Mouse (Mus musculus) liver, adult 2 months (tissue): ENCODE measurements around the gene Nr3c2.

Experiments used
- CTCF ChIP-seq: fragments of 200-500 bp; IDR thresholded peaks from 2 replicates; pipeline ENCODE4 v1.5.1; 2011; ENCODE audit warnings: low read depth, low read length, control low read depth
- POLR2A ChIP-seq: fragments of 200-500 bp; IDR thresholded peaks from 2 replicates; pipeline ENCODE4 v1.6.1; 2011; ENCODE audit warnings: low read length, control low read depth; ENCODE audit not compliant: insufficient read depth; ENCODE audit errors: extremely low read depth

GRCm38 (mm10) chr8:77228688-77229087 lies 329.4 kb downstream of the Nr3c2 start:
- no peak for TF ChIP-seq POLR2A
- TF ChIP-seq CTCF = no peak
